Mouse (Mus musculus): ENCODE measurements around the gene Hacd1. TPM values are rescaled to one million over a fixed set of nuclear protein-coding genes. Genes with fewer than 3 reads are reported as not detected.
A peak's percentile ranks its signal among the peaks of the same experiment; 100 is the strongest.
"Not testable (repeated sequence)": the region's sequence is repeated elsewhere in the genome, so short reads cannot be mapped to it uniquely, and the experiment has no call there.

Gene Hacd1
- not detected for polyA plus RNA-seq (2017; shearing (Covaris generic))

DNA sequence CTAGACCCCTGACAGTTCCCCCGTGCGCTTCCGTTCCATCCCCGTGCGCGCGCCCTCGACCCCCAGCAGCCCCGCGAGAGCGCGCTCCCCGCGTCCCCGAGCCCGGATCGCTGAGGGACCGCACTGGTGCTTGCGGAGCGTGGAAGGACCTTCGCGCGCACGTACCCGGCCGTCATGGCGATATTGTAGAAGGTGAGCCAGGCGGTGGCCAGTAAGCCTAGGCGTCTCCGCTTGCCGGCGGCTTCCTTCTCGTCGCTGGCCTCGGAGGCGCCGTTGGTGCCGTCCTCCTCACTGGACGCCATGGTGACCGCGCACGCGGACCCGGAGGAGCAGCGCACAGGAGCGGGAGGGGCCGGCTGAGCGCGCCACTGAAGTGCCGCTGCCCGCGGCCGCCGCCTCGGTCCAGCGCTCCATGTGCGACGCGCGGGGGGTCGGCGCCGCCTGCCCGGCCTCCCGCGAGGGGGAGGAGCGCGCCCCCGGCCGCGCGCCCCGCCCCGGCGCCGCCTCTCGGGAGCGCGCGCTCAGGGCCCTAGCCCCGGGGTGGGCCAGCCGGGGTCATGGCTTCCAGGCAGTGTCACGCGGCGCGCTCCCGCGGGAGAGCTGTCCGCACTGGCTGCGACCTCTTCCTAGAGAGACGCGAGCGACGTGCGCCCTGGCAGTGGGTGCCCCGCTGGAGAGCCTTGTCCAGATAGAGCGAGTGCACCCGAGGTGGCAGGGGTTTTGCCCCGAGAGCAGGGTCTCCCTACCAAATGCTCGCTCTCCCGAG, at the start of gene Hacd1:
Hacd1 (minus strand) TSS at position 570 of the 766 bp plus-strand sequence.
- ATAC-seq, result no peak

DNA sequence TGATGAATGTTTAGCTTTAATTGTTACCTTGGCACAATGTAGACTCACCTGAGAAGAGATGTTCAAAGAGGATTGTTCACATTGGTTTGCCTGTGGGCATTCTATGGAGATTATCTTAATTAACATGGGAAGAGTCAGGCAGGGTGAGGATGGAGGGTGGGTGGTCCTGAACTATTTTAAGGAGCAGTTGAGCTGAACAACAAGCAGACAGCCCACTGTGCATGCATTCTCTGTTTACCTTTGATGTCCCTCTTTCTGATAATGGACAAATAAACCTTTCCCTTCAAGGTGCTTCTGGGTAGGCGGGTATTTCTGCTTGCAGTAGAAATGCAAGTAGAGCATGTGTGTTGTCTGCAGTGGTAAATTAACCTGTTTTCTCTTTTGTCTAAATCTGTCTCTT, 48.0 kb upstream of the Hacd1 start:
- ATAC-seq, result no peak

DNA sequence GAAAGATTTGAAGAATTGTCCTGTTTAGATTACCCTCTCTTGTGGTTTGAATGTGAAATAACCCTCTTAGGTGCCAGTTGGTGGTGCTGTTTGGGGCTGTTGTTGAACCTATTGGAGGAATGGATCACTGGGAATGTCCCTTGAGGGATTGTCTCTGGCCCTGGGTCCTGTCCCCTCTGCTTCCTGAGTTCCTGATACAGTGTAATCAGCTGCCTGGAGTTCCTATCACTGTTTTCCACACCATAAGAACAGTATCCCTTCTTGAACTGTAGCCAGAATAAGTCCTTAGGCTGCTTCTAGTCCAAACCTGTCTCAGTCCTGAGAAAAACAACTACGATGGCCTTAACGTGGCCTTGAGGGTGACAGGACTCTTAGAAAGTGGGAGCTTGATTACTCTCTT, 46.7 kb upstream of the Hacd1 start:
- no peak for ATAC-seq

DNA sequence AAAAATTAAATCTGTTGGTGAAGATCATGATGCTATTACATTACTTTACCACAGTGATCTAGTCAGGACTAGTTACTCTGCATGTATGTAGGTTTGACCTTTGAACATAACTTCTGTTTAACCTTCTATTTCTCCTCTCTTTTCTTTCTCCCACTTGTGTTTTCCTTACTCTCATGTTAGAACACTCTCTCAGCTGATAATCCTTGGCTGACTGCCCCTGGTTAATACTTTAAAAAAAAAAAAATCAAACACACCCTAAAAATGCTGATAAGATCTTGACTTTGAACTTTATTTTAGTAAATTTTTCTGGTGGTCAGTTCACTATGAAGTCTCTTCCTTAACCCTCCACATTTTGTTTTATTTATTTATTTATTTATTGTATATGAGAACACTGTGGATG, 44.6 kb upstream of the Hacd1 start:
- no peak for ATAC-seq

DNA sequence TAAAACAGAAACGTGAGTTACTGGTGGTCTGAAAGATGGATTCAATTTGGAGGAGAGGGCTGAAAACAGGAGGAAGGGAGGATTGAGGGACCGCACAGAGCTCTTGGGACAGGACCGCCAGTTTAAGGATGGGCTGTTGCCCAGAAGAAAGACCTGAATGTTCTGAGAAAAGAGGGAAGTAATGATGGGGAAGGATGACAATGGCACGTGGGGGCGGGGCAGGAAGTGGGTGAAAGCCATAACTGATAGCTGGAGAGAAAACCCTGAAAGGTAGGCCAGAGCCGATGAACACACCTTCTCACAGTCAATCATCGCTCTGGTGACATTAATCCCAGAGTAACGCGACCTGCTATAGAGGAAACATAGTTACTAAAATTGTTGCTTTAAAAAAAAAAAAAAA, 22.6 kb upstream of the Hacd1 start:
- not testable (repeated sequence) for ATAC-seq

DNA sequence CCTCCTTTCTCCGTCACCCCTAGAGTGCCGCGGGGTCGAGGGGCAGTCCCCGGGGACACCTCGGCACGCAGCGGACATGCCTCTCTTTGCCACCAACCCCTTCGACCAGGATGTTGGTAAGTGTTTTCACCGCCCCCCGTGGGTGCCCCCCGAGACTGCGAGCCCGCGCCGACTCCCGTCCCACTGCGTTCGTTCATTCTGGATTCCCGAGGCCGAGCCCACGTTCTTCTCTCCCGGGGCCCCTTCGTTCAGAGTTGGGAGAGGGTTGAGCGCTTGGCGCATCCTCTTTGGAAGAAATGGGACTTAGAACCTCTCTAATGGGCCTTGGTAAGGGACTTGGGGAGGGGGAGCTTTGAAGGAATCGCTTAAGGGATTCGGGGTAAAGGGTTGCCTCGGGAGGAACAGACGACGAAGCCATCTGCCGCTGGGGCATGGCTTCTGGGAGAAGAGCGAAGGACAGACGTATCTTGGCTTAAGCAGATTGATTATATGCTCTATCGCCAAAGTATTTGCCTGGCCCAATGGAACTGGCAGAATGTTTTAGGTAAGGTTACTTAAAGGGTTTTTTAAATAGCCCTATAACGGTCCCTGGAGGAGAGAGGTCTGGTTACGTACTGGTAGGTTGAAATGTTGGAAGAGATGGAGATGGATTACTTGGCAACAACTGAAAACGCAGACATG, 18.4 kb upstream of the Hacd1 start:
- peak; percentile 5 for ATAC-seq

DNA sequence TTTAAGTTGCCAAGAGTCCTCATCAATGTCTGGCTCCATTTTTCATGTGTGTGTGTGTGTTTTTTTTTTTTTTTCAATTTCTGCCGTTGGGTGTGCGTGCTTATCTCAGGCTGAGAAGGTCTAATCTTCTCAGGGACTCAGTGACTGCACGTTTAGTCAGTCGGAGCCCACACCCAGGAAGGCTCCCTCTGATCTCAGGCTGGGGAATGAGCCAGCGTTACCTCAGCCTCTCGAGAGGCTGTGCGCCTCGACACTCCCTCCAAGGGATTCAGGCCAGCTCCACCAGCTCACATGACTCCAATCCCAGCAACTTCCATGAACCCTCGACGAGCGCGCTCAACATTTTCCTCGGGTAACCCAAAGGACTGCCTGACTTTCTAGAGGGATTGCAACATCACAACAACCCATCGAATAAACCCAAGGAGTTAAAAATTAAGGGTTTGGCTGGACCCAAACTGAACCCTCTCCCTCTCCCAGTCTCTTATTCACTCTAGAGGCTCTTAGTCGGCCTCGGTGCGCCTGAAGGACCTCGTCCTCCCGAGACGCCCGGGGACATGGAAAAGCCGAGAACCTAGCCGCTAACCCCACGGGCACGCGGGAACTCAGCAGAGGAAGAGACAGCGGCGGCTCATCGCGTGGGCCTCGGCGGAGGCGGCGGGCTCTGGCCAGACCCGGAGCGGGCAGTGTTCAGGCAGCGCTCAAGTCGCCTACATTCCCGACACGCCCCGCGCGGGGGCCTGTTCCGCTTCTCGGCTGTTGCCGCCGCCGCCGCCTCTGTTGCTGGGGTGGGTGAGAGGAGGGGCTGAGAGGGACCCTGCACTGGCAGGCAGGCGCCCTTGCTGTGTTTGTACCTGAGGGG, 17.7 kb upstream of the Hacd1 start, which contains the start of gene Stam:
Stam (plus strand) TSS at position 737 of the 859 bp plus-strand sequence.
- peak; percentile 88 for ATAC-seq

DNA sequence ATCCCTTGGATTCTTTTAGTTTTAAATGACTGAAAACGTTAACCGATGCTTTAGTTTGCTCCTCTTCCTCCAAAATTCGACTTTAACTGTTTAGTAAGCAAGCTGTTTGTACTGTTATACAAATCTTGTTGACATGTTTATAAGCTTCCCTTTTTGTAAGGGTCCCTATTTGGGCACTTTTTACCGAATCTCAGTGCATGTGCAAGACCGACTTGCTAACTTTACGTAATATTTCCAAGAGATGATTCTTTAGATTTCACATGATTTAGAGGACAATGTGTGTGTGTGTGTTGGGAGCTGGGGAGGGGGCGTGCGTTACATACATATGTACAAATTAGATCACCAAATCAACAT, 17.1 kb upstream of the Hacd1 start:
- ATAC-seq, result no peak

DNA sequence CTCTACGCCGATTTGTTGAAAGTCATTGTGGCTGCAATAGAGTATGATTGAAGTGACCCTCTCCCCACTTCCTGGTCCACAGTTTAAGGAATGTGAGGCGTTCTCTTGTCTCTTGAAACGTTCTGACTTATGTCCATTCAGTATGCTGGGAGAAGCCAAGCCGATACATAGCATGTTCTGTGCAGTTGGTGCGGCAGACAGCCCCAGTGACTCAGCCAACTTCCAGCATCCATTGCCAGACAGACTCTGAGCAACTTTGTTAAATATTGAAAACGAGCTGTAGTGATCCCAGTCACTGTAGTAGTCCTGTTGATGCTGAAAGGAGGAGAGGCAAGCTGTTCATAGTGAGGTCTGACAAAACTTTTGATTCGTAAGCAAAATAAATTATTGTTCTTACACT, 14.5 kb upstream of the Hacd1 start:
- no peak for ATAC-seq

DNA sequence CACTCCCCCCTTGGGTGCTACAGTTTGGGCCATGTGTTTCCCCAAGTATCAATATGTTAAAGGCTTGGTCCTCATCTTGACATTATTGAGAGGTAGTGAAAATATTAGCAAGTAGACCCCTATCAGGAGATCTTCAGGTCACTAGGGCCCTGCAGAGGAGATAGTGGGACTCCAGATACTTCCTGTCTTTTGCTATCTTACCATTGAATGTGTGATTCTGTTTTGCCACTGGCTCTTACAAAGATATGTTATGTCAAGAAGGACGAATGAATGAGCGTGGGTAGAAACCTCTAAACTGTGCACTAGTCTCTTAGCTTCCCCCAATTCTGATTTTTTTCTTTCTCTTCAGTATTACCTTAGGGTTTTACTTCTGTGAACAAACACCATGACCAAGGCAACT, 13.1 kb upstream of the Hacd1 start:
- no peak for ATAC-seq

DNA sequence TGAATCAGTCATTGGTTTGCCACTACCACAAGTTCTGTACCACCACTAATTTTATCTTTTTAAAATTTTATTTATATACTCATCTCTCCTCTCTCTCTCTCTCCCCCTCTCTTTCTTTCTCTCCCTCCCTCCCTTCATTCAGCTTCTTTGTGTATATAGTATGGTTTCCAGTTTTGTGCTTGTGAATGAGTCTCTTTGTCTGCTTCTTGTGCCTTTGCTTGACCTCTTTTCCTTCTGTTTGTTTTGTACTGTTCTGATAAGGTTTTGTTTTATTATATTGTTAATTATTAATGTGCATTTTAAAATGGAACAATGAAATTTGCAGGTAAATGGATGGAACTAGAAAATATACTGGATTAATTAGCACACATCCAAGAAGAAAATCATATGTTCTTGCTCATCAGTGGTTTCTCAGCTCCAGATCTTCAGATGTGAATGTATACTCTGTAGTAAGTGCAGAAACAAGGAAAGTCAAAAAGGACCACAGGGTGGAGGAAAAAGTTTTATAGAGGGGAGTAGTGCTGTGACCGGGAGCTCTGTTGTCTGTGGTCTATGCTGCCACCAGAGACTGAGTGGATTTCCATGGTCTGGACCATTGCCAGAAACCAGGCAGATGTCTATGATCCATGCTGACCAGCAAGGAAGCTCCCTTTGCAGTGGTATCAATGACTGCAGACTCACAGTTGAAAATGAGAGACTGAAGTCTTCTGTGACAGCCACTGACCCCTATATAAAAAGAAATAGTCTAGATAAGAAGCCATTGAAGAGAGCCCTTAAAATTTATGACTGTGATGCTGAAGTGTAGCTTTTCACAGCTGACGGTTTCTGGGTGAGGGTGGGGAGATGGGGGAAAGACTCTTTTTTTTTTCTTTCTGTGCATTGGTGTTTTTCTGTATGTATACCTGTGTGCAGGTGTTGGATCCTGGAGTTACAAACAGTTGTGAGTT, 10.0 kb upstream of the Hacd1 start:
- no peak for ATAC-seq

DNA sequence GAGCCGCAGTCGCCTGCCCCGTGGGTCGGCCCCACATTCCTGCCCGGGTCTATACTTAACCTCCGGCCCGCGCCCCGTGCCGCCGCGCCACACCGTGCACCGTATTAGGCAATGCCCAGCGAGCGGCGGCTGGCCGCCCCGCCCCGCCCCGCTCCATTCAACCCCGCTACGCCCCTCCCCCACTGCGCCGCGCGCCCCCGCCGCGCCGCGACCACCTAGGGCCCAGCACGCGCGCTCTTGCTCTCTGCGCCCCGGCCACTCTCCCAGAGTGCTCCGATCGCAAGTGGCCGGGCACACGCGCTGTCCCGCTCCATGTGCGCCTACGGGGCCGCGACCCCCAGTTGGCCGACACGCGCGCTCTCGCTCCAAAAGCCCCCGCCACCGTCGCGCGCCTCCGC, 768 bp downstream of the Hacd1 start:
- ATAC-seq, result no peak

DNA sequence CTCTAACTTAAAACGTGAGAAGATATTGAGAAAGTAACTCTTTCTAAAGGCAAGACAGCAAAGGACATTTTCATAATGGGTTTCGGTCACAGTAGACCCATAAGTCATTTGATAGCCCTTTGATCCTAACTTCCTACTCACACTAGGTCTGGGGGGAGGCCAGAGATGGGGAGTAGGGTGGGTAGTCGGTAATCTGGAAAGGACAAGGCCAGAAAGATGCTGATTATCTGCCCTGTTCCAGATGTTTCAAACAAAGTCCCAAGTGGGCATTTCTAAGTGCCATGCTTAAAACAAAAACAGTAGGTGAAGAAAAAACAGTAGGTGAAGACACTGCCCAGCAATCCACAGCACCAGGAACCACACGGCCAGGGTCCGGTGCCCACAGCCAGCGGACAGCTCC, 1.2 kb downstream of the Hacd1 start:
- no peak for ATAC-seq

DNA sequence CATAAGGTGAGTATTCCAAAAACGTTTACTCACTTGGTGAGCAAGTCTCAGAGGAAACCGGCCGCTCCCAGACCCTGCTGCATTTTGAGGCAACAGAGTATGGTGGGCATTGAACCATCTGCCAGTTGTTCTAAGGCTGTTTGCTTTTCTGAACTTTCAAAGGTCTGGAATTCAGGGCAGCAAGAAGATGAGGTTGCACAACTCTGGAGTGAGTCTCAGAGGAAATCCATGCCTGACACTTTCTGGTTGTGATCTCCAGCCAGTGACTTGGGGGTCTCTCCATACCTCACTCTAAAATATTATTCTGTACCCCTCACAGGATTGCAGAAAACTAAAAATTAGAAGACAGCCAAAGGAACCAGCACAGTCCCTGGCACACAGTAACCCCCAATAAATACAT, 1.8 kb downstream of the Hacd1 start:
- no peak for ATAC-seq

DNA sequence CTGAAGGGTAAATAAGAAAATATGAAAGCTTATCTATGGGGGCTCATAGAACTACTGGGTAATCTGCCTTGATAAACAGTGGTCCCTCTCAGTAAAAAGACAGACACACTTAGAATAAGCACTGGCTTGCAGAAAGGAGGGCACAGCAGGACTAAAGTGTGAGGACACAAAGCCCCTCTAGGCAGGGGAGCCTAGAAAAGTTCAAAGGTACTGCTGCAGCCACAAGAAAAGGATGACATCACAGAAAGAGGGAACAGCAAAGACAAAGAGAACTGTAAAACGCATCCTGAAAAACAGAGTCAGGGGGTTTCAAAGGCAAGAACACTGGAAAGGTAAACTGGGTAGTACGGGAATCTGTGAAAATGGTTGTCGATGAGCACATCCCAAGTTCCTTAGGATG, 2.3 kb downstream of the Hacd1 start:
- no peak for ATAC-seq

DNA sequence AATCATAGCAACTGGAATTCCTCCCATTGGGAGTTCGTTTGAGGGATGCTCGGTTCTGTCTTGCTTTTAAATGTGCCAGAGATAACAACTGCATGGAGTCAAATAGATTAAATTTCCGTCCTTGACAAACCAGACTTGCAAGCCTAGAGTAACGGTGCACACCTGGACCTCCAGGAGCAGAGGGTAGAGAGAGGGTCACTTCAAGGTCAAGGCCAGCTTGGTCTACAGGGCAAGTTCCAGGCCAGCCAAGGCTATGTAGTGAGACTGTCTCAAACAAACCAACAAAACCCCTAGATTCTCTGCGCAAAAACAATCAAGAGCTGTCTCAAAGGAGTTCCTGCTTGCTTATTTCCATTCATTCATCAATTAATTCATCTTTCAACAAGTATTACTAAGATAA, 7.1 kb downstream of the Hacd1 start:
- no peak for ATAC-seq

DNA sequence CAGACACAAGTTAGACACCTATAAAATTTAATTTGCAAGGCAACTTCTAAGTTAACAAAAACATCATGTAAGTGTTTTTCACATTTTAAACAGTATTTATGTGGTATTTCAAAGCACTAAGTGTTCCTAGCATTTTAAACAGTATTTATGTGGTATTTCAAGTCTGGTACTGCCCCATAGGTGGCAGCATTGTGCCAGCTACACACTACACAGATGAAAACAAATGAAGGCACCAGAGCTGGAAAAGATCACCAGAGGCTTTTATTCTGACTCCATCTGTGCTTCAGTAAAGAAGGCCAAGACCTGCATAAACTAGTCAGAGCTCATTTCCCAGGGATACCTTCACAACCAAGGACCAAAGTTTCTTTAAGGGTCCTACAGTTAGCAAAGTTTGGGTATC, 7.6 kb downstream of the Hacd1 start:
- ATAC-seq, result peak; percentile 82

DNA sequence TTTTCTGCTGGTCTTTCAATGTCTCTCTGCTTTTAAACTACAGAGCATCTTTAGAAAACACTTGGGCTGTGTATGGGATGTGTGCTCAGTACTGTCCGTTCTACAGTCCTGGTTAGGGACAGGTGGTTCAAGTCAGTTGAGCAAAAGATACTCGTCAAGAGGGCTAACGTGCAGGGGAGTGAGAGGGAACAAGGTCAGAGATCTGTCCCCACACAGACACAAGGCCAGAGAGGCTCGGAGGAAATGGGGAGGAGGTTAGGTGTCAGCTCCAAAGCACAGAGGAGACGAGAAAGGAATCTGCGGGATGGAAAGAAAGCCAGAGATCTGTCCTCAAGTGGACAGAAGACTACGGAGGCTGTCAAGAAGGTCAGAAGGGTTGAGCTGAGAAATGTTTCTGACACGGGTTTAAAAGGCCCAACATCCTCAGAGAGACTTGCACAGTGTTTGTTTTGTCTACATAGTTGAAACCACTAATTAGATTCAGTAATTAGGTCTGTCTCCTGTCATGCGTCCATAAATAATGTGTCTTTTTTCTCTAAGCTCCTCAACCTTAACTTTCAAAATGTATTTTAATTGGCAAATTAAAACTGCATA, 12.3 kb downstream of the Hacd1 start:
- no peak for ATAC-seq

DNA sequence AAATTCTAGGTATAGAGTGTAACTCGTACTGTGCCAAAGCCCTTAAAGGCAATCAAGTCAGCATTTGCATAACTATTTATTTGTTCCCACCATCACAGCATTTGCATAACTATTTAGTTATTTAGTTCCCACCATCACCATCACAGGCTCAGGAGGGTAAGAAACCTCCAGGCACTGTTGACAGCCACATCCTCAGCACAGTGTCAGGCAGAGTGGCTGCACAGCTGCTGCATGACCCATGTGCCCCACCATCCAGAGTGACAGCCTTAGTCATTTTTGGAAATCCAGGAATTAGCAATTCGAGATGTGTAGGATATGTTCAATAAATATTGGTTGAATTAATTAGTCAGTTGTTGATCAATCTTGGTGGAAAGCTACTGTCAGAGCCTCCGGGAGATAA, 12.9 kb downstream of the Hacd1 start:
- no peak for ATAC-seq

DNA sequence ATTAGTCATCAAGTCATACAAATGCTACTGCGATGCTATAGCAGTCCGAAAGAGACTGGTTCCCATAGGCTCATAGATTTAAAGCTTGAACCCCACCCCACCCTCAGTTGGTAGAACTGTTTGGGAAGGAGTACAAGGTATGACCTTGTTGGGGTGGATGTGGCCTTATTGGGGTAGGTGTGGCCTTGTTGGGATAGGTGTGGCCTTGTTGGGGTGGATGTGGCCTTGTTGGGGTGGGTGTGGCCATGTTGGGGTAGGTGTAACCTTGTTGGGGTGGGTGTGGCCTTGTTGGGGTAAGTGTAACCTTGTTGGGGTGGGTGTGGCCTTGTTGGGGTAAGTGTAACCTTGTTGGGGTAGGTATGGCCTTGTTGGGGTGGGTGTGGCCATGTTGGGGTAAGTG, 14.7 kb downstream of the Hacd1 start:
- no peak for ATAC-seq

DNA sequence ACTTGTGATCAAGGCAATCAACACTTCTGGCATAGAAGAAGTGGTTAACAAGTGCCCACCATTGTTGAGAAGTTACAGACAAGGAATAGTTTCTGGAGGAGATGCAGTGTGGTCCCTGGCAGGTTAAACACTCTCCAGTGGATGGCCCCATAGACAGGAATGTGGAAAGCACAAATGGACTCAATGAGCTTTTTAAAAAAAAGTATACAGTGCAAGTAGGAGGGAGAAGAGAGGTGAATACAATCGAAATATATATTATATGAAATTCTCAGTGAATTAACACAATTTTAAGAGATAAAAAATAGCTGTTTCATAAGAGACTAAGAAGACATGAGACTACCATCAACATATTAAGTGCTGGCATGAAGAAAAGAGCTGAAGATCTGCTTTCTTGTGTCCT, 36.7 kb downstream of the Hacd1 start:
- ATAC-seq, result no peak

DNA sequence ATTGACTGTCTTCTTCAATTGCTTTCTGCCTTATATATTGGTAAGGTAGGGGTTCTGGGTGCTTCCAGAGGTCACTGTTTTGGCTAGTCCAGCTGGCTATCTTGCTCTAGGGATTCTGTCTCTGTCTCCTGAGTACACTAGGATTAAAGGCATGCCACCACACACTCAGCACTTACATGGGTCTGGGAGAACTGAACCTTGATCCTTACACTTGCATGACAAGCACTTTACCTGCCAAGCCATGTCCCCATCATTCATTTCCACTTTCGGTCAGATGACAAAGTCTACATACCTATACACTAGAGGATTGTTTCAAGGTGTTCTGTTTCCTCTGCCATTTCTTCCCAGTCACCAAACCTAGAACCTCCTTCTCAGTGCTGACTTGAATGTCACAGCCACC, 50.8 kb downstream of the Hacd1 start:
- no peak for ATAC-seq

All from activated CD4-positive, CD25-positive, alpha-beta regulatory T cell, adult 4 months (primary cell).